Mouse (Mus musculus) cerebellum, adult 11-12 months (tissue): Measurements from ENCODE around the gene Nmnat3.
A peak's percentile ranks its signal among the peaks of the same experiment; 100 is the strongest.
"Not testable (repeated sequence)": the region's sequence is repeated elsewhere in the genome, so short reads cannot be mapped to it uniquely, and the experiment has no call there.

Source experiments
- DNase-seq: peaks from one replicate; pipeline ENCODE4 v3.0.0; 2022

The Nmnat3 gene

GRCm38 (mm10) chr9:98287135-98287534 is at the start of gene Nmnat3:
TSS of gene Nmnat3 (plus strand) at chr9:98287435.
- DNase-seq: not testable (repeated sequence)

GRCm38 (mm10) chr9:98243481-98243880 is 43.8 kb upstream of the Nmnat3 start:
- DNase-seq: no peak

- DNase-seq: peak; percentile 84
Measured at GRCm38 (mm10) chr9:98244223-98244622, 43.0 kb upstream of the Nmnat3 start.

GRCm38 (mm10) chr9:98245226-98245625 is 42.0 kb upstream of the Nmnat3 start:
- DNase-seq: no peak

- no peak for DNase-seq
Measured at GRCm38 (mm10) chr9:98246351-98246750, 40.9 kb upstream of the Nmnat3 start.

- DNase-seq: no peak
Measured at GRCm38 (mm10) chr9:98260210-98260609, 27.0 kb upstream of the Nmnat3 start.

GRCm38 (mm10) chr9:98261461-98262011 is 25.7 kb upstream of the Nmnat3 start:
- DNase-seq: no peak

GRCm38 (mm10) chr9:98264916-98265315 is 22.3 kb upstream of the Nmnat3 start:
- no peak for DNase-seq

GRCm38 (mm10) chr9:98272734-98273133 is 14.5 kb upstream of the Nmnat3 start:
- no peak for DNase-seq

- DNase-seq: no peak
Measured at GRCm38 (mm10) chr9:98275080-98275479, 12.2 kb upstream of the Nmnat3 start.

- no peak for DNase-seq
Measured at GRCm38 (mm10) chr9:98280162-98280561, 7.1 kb upstream of the Nmnat3 start.

GRCm38 (mm10) chr9:98285606-98286301 is 1.5 kb upstream of the Nmnat3 start:
- DNase-seq: no peak

GRCm38 (mm10) chr9:98289665-98290064 is 2.4 kb downstream of the Nmnat3 start:
- no peak for DNase-seq

GRCm38 (mm10) chr9:98290591-98290990 is 3.4 kb downstream of the Nmnat3 start:
- DNase-seq: no peak

- peak; percentile 80 for DNase-seq
Measured at GRCm38 (mm10) chr9:98296383-98297201, 9.4 kb downstream of the Nmnat3 start.

GRCm38 (mm10) chr9:98297234-98297936 is 10.2 kb downstream of the Nmnat3 start:
- DNase-seq: no peak

- DNase-seq: no peak
Measured at GRCm38 (mm10) chr9:98297937-98298595, 10.8 kb downstream of the Nmnat3 start.

- DNase-seq: no peak
Measured at GRCm38 (mm10) chr9:98298761-98299160, 11.5 kb downstream of the Nmnat3 start.

- DNase-seq: no peak
Measured at GRCm38 (mm10) chr9:98299235-98299634, 12.0 kb downstream of the Nmnat3 start.

GRCm38 (mm10) chr9:98300582-98300981 is 13.3 kb downstream of the Nmnat3 start:
- DNase-seq: no peak

- no peak for DNase-seq
Measured at GRCm38 (mm10) chr9:98307011-98307410, 19.8 kb downstream of the Nmnat3 start.

GRCm38 (mm10) chr9:98311316-98311965 is 24.2 kb downstream of the Nmnat3 start:
- DNase-seq: no peak
